Mouse (Mus musculus): ENCODE measurements around the gene Pde9a. TPM values are rescaled to one million over a fixed set of nuclear protein-coding genes. Genes with fewer than 3 reads are reported as not detected.
A peak's percentile ranks its signal among the peaks of the same experiment; 100 is the strongest.
"Not testable (repeated sequence)": the region's sequence is repeated elsewhere in the genome, so short reads cannot be mapped to it uniquely, and the experiment has no call there.

Gene Pde9a
- polyA plus RNA-seq, 1 experiment from 2014 or later, result 31.1 TPM

- H3K27me3 ChIP-seq (ENCODE audit: control insufficient read depth, insufficient read depth, low read length); H3K4me3 ChIP-seq (replicated peaks; ENCODE audit: low read length); H3K4me2 ChIP-seq (ENCODE audit: low read depth, low read length); H3K4me1 ChIP-seq (ENCODE audit: control insufficient read depth, insufficient read depth, low read length); ATAC-seq (ENCODE audit: insufficient read depth, low FRiP score); H3K27ac ChIP-seq (ENCODE audit: low read length); H3K9ac ChIP-seq (ENCODE audit: low read length); H3K9me3 ChIP-seq (replicated peaks; ENCODE audit: control insufficient read depth, low read length); H3K36me3 ChIP-seq (ENCODE audit: control insufficient read depth, insufficient read depth, low read length): not testable (repeated sequence)
- 69% methylated on average over 3 of the region's 3 CpGs for whole genome bisulfite sequencing
Observed at GRCm38 (mm10) chr17:31354684-31355083, 31.3 kb upstream of the Pde9a start.

GRCm38 (mm10) chr17:31355792-31356502, 30.1 kb upstream of the Pde9a start:
- H3K9me3 ChIP-seq (replicated peaks; ENCODE audit: control insufficient read depth, low read length), result no peaks in the 10 kb centered on the region
- H3K4me3 ChIP-seq (replicated peaks; ENCODE audit: low read length), result no peak overlapping the region
- no peaks in the 10 kb centered on the region; the same call in 1 of the 2 replicates for H3K4me1 ChIP-seq (ENCODE audit: control insufficient read depth, insufficient read depth, low read length)
- no peak overlapping the region for H3K27ac ChIP-seq (ENCODE audit: low read length)
- 32% methylated on average over 8 of the region's 8 CpGs for WGBS
- no peak for ATAC-seq (ENCODE audit: insufficient read depth, low FRiP score)
- H3K4me2 ChIP-seq (ENCODE audit: low read depth, low read length), result no peak overlapping the region
- no peaks in the 10 kb centered on the region for H3K36me3 ChIP-seq (ENCODE audit: control insufficient read depth, insufficient read depth, low read length)
- H3K27me3 ChIP-seq (ENCODE audit: control insufficient read depth, insufficient read depth, low read length), result no peaks in the 10 kb centered on the region
- no peak overlapping the region for H3K9ac ChIP-seq (ENCODE audit: low read length)

DNA sequence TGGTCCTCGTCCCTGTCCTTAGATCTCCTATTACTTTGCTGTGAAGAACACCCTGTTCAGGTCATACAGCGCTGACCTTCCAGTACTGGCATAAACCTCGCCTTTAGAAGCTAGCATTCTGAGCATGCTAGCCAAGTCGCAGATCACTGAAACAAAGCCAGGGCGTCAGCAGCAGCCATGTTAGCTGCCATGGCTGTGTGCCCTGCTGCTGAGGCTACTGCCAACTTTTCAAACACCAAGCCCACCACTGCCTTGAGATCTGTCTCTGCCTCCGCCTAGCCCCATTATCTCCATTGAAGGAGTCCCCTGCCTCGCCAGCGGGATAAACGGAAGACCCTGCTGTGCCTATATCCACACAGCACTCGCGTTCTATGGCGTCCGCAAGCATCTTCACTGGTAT, 25.4 kb upstream of the Pde9a start:
- no peak for ATAC-seq (ENCODE audit: insufficient read depth, low FRiP score)
- Histone ChIP-seq H3K9ac (ENCODE audit: low read length) (no peak overlapping the region), H3K4me2 (ENCODE audit: low read depth, low read length) (no peak overlapping the region), H3K9me3 (replicated peaks; ENCODE audit: control insufficient read depth, low read length) (no peaks in the 10 kb centered on the region), H3K27me3 (ENCODE audit: control insufficient read depth, insufficient read depth, low read length) (no peaks in the 10 kb centered on the region), H3K36me3 (ENCODE audit: control insufficient read depth, insufficient read depth, low read length) (no peaks in the 10 kb centered on the region), H3K4me3 (replicated peaks; ENCODE audit: low read length) (no peak overlapping the region), H3K4me1 (ENCODE audit: control insufficient read depth, insufficient read depth, low read length) (no peaks in the 10 kb centered on the region; the same call in 1 of the 2 replicates), H3K27ac (ENCODE audit: low read length) (no peak overlapping the region)
- WGBS, result 85% methylated on average over 13 of the region's 13 CpGs

DNA sequence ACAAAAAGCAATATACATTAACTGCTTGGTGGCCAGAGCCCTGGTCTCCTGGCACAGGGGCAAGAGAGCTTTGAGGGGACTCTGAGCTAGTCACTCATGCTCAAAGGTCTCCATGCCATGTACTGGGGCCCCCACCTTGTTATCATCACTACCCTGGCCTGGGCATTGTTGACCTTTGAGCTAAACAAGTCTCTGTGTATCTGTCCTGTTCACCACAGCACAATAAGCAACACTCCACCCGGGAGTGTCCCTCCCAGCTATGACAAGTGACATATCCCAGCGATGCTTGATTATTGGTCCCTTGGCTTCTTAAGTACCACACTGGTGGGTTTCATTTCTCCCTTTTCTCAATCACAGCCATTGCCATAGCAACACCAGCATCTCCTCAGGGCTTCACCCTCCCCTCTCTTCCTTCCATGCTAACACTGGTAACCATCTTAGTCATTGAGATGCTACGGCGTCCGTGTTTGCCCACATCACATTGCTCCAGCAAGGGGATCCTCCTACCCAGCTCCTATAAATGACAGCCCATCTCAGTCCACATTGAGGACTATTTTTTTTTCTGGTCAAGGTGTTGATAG, 20.3 kb upstream of the Pde9a start:
- Histone ChIP-seq H3K27me3 (ENCODE audit: control insufficient read depth, insufficient read depth, low read length) (no peaks in the 10 kb centered on the region), H3K9ac (ENCODE audit: low read length) (no peak overlapping the region), H3K27ac (ENCODE audit: low read length) (no peak overlapping the region), H3K4me3 (replicated peaks; ENCODE audit: low read length) (no peak overlapping the region), H3K9me3 (replicated peaks; ENCODE audit: control insufficient read depth, low read length) (no peaks in the 10 kb centered on the region), H3K4me1 (ENCODE audit: control insufficient read depth, insufficient read depth, low read length) (no peaks in the 10 kb centered on the region), H3K36me3 (ENCODE audit: control insufficient read depth, insufficient read depth, low read length) (no peaks in the 10 kb centered on the region), H3K4me2 (ENCODE audit: low read depth, low read length) (no peak overlapping the region)
- WGBS, result 84% methylated on average over 5 of the region's 5 CpGs
- no peak for ATAC-seq (ENCODE audit: insufficient read depth, low FRiP score)

DNA sequence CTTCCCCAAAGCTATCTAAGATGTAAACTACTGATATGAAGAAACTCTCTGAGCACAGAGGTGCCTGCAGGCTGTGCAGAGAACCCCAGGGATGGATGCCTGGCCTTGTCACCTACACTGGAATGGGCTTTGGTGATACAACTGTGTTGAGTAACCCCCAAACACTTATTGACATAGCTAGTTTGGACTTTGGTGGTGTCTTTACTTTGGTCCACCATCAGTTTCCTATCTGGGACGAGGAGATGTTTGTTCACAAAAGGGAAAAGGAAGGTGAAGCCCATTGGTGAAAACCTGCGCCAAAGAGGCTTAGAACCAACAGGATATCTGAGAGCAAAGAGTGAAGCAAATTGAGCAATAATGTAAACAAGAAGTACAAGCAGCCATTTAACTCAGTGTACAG, 15.8 kb upstream of the Pde9a start:
- no peaks in the 10 kb centered on the region for H3K4me1 ChIP-seq (ENCODE audit: control insufficient read depth, insufficient read depth, low read length)
- H3K36me3 ChIP-seq (ENCODE audit: control insufficient read depth, insufficient read depth, low read length), result no peaks in the 10 kb centered on the region
- H3K27ac ChIP-seq (ENCODE audit: low read length), result no peak overlapping the region
- H3K4me2 ChIP-seq (ENCODE audit: low read depth, low read length), result no peak overlapping the region
- H3K9me3 ChIP-seq (replicated peaks; ENCODE audit: control insufficient read depth, low read length), result no peaks in the 10 kb centered on the region
- WGBS, result 57% methylated on average over 2 of the region's 2 CpGs
- no peak overlapping the region for H3K4me3 ChIP-seq (replicated peaks; ENCODE audit: low read length)
- no peaks in the 10 kb centered on the region for H3K27me3 ChIP-seq (ENCODE audit: control insufficient read depth, insufficient read depth, low read length)
- H3K9ac ChIP-seq (ENCODE audit: low read length), result no peak overlapping the region
- no peak for ATAC-seq (ENCODE audit: insufficient read depth, low FRiP score)

DNA sequence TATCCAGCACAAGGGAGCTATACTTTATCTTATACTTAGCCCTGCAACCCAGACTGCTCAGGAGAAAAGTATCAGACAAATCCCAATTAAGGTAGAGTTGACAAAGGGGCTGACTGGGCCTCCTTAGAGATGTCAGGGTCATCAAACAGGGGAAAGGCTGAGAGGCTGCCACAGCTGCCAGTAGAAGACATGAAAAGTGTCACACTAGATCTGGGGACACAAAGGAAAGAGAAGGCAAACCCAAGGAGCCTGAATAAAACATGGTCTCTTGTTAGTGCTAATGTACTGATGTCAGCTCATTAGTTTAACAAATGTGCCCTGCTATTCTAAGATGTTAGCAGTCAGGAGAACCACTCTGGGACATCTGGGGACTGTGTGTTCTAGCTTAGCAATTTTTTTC, 15.1 kb upstream of the Pde9a start:
- Histone ChIP-seq H3K9ac (ENCODE audit: low read length) (no peak overlapping the region), H3K36me3 (ENCODE audit: control insufficient read depth, insufficient read depth, low read length) (no peaks in the 10 kb centered on the region), H3K4me3 (replicated peaks; ENCODE audit: low read length) (no peak overlapping the region), H3K27me3 (ENCODE audit: control insufficient read depth, insufficient read depth, low read length) (no peaks in the 10 kb centered on the region), H3K4me2 (ENCODE audit: low read depth, low read length) (no peak overlapping the region), H3K9me3 (replicated peaks; ENCODE audit: control insufficient read depth, low read length) (no peaks in the 10 kb centered on the region), H3K4me1 (ENCODE audit: control insufficient read depth, insufficient read depth, low read length) (no peaks in the 10 kb centered on the region), H3K27ac (ENCODE audit: low read length) (no peak overlapping the region)
- no peak for ATAC-seq (ENCODE audit: insufficient read depth, low FRiP score)

- WGBS, result 15% methylated on average over 7 of the region's 7 CpGs
- no peaks in the 10 kb centered on the region for H3K27me3 ChIP-seq (ENCODE audit: control insufficient read depth, insufficient read depth, low read length)
- ATAC-seq (ENCODE audit: insufficient read depth, low FRiP score), result peak; percentile 40; the same call in 1 of the 2 replicates
- no peaks in the 10 kb centered on the region for H3K9me3 ChIP-seq (replicated peaks; ENCODE audit: control insufficient read depth, low read length)
- no peak overlapping the region for H3K9ac ChIP-seq (ENCODE audit: low read length)
- H3K4me1 ChIP-seq (ENCODE audit: control insufficient read depth, insufficient read depth, low read length), result no peaks in the 10 kb centered on the region
- H3K27ac ChIP-seq (ENCODE audit: low read length), result no peak overlapping the region
- no peak overlapping the region for H3K4me3 ChIP-seq (replicated peaks; ENCODE audit: low read length)
- H3K36me3 ChIP-seq (ENCODE audit: control insufficient read depth, insufficient read depth, low read length), result no peaks in the 10 kb centered on the region
- no peak overlapping the region for H3K4me2 ChIP-seq (ENCODE audit: low read depth, low read length)
Observed at GRCm38 (mm10) chr17:31377961-31378360, 8.0 kb upstream of the Pde9a start.

GRCm38 (mm10) chr17:31378361-31378761, 7.6 kb upstream of the Pde9a start:
- no peak overlapping the region for H3K4me2 ChIP-seq (ENCODE audit: low read depth, low read length)
- WGBS, result 66% methylated on average over 10 of the region's 10 CpGs
- H3K36me3 ChIP-seq (ENCODE audit: control insufficient read depth, insufficient read depth, low read length), result no peaks in the 10 kb centered on the region
- no peak overlapping the region for H3K4me3 ChIP-seq (replicated peaks; ENCODE audit: low read length)
- no peak overlapping the region for H3K27ac ChIP-seq (ENCODE audit: low read length)
- no peaks in the 10 kb centered on the region for H3K27me3 ChIP-seq (ENCODE audit: control insufficient read depth, insufficient read depth, low read length)
- H3K9ac ChIP-seq (ENCODE audit: low read length), result no peak overlapping the region
- no peak for ATAC-seq (ENCODE audit: insufficient read depth, low FRiP score)
- no peaks in the 10 kb centered on the region for H3K4me1 ChIP-seq (ENCODE audit: control insufficient read depth, insufficient read depth, low read length)
- H3K9me3 ChIP-seq (replicated peaks; ENCODE audit: control insufficient read depth, low read length), result no peaks in the 10 kb centered on the region

DNA sequence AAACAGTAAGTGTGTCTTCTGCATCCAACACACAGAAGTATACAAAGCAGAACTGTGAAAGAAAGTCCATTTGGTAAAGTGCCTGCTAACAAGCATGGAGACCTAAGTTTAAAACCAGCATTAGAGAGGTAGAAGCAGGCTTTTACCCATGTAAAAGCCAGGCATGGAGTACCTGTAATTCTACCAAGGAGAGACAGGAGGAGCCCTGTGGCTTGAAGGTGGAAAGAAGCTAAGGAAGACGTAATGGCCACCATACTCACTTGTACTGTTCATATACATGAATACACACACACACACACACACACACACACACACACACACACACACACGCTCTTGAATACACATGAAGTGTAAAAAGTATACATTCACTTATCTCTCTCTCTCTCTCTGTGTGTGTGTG, 6.9 kb upstream of the Pde9a start:
- no peaks in the 10 kb centered on the region for H3K9me3 ChIP-seq (replicated peaks; ENCODE audit: control insufficient read depth, low read length)
- no peak for ATAC-seq (ENCODE audit: insufficient read depth, low FRiP score)
- no peaks in the 10 kb centered on the region for H3K27me3 ChIP-seq (ENCODE audit: control insufficient read depth, insufficient read depth, low read length)
- no peaks in the 10 kb centered on the region for H3K36me3 ChIP-seq (ENCODE audit: control insufficient read depth, insufficient read depth, low read length)
- 78% methylated on average over 2 of the region's 2 CpGs for WGBS
- no peak overlapping the region for H3K4me3 ChIP-seq (replicated peaks; ENCODE audit: low read length)
- no peak overlapping the region for H3K4me2 ChIP-seq (ENCODE audit: low read depth, low read length)
- no peak overlapping the region for H3K27ac ChIP-seq (ENCODE audit: low read length)
- H3K9ac ChIP-seq (ENCODE audit: low read length), result no peak overlapping the region
- no peaks in the 10 kb centered on the region for H3K4me1 ChIP-seq (ENCODE audit: control insufficient read depth, insufficient read depth, low read length)
